Mouse (Mus musculus) olfactory bulb, adult 2 months (tissue): ENCODE data around the gene Fcamr. TPM values are rescaled to one million over a fixed set of nuclear protein-coding genes. Genes with fewer than 3 reads are reported as not detected.

ENCODE experiments used
- H3K27ac ChIP-seq: fragments of 200-500 bp; 2 replicates; pipeline ENCODE4 v1.5.1; 2012; ENCODE audit warnings: low read depth, low read length; ENCODE audit not compliant: insufficient read depth
- H3K4me1 ChIP-seq: fragments of 200-500 bp; 2 replicates; pipeline ENCODE4 v1.6.1; 2012; ENCODE audit warnings: low read length; ENCODE audit not compliant: control insufficient read depth, insufficient read depth
- H3K4me3 ChIP-seq: fragments of 200-500 bp; 2 replicates; pipeline ENCODE4 v1.5.1; 2012; ENCODE audit warnings: mild to moderate bottlenecking, low read depth, low read length, moderate library complexity; ENCODE audit not compliant: insufficient read depth
- CTCF ChIP-seq: fragments of 200-500 bp; IDR thresholded peaks from 2 replicates; pipeline ENCODE4 v1.5.1; 2012; ENCODE audit warnings: low read depth, mild to moderate bottlenecking, low read length, moderate library complexity; ENCODE audit not compliant: insufficient read depth
- POLR2A ChIP-seq: fragments of 200-500 bp; IDR thresholded peaks from 2 replicates; pipeline ENCODE4 v1.6.1; 2012; ENCODE audit warnings: mild to moderate bottlenecking, low read depth, low read length, moderate library complexity; ENCODE audit not compliant: insufficient read depth
- WGBS: fragments of 180-500 bp; shearing (Covaris S2); methylation state at CpG from one replicate; pipeline ENCODE4 v1.1.7; 2018; 5-methylcytosine and 5-hydroxymethylcytosine counted together
- polyA plus RNA-seq: library from polyadenylated mRNA; stranded (reverse); fragments of >200 nt; gene quantifications from 2 replicates; pipeline ENCODE4 v1.2.4, GENCODE M21; 2012; ENCODE audit warnings: low replicate concordance; ENCODE audit not compliant: missing spikeins, insufficient read depth, insufficient read length

Fcamr gene
- polyA plus RNA-seq, 1 experiment, result not detected

DNA sequence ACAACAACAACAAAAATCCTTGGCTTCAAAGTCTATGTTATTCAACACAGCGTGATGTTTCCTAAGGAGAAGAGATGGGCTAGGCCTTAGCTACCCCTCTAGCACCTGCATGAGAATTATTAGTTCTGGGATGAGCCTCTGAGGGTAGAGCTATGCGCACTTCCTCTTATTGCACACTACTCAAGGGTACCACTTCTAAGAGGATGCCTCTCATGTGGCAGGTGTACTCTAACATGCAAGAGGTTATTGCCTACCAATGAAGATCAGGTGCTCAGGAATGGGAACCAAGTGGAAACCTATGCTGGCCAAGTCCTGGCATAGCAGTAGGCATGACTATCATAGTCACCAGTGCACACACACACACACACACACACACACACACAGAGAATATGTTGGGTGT lies 1.3 kb upstream of the Fcamr start:
- 88% methylated on average over 2 of the region's 2 CpGs for WGBS
- Histone ChIP-seq H3K27ac (no peak overlapping the region), H3K4me3 (no peak overlapping the region), H3K4me1 (peaks cover 4% of the 10 kb centered on the region; the same call in 1 of the 2 replicates)
- TF ChIP-seq CTCF (no peak), POLR2A (no peak)

DNA sequence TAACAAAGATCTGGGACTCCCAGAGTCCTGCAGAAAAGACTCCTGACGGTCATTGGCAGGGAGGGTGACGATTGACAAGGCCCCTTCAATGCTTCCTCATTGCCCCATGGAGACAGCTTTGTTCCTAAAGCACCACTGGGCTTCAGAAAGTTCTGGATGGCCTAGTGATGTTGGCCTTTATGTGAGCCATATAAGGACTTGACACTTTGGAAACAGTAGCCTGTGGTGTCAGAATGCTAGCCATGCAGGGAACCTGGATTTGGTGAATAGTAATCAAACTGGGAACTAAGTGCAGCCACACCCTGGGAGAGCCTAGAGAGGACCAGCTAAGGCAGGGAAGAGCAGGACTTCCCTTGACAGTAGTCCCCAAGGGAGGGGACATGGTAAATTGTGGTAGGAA lies 809 bp downstream of the Fcamr start:
- WGBS, result 84% methylated on average over 2 of the region's 2 CpGs
- peaks cover 4% of the 10 kb centered on the region; the same call in 1 of the 2 replicates for H3K4me1 ChIP-seq
- no peak overlapping the region for H3K4me3 ChIP-seq
- H3K27ac ChIP-seq, result no peak overlapping the region
- TF ChIP-seq POLR2A (no peak), CTCF (no peak)

DNA sequence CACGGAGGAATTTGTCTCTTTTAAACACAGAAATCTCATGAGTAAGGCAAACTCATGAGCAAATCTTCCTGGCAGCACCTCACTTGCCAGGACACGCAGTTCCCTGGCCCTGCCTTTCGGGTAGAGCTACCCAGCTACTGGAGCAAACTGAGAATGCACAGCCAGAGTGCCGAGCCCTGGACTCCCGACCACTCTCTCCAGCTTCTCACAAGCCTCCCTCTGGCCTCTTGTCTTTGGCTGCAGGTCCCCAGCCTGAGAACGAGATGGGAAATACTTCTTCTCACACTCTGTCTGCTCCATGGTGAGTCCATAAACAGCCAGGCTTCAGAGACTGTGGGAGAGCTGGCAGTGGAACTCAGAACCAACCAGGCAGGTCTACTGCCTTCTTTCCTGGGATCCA lies 2.3 kb downstream of the Fcamr start:
- WGBS, result 53% methylated on average over 6 of the region's 6 CpGs
- Histone ChIP-seq H3K4me1 (peaks cover 4% of the 10 kb centered on the region; the same call in 1 of the 2 replicates), H3K27ac (no peak overlapping the region), H3K4me3 (no peak overlapping the region)
- TF ChIP-seq POLR2A (no peak), CTCF (no peak)

DNA sequence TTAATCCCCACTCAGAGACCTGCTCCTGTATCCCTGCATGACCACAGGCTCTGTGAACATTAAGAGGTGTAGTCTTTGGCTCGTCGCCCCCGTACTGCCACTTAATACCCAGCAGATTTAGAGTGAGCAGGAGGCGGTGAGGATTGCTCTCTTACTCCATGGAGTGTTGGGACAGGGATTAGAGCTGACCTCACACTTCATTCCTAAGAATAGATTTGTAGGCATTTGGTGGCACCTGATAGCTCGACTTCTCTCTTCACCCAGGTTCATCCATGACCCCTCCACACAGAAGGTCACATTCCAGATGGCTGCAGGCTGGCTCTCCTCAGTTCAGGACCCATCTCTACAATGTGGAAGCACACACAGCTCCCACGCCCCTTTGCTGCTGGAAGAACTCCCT lies 3.6 kb downstream of the Fcamr start:
- H3K4me3 ChIP-seq, result no peak overlapping the region
- TF ChIP-seq CTCF (no peak), POLR2A (no peak)
- H3K27ac ChIP-seq, result no peak overlapping the region
- 78% methylated on average over 6 of the region's 6 CpGs for WGBS
- H3K4me1 ChIP-seq, result peaks cover 4% of the 10 kb centered on the region; the same call in 1 of the 2 replicates

DNA sequence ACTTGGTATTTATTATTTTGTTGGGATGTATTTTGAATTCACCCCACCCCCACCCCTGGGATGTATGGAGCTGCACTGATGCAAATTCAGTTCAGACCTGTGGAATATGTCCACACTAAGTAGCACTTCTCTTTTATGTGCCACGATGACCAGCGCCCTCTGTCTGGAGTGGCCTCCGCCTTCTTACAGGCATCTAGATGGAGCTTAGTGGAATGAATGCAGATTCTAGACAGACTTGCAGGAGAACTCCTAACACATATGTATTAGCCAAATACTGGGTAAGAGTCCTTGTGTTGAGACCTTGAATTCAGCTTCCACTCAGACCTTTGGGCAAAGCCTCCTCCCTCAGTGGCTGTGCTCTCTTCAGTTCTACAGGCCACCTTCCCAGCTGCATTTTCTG lies 10.2 kb downstream of the Fcamr start:
- no peak overlapping the region for H3K4me3 ChIP-seq
- H3K27ac ChIP-seq, result no peak overlapping the region
- WGBS, result 87% methylated on average over 3 of the region's 3 CpGs
- no peaks in the 10 kb centered on the region for H3K4me1 ChIP-seq
- no peak for TF ChIP-seq POLR2A

DNA sequence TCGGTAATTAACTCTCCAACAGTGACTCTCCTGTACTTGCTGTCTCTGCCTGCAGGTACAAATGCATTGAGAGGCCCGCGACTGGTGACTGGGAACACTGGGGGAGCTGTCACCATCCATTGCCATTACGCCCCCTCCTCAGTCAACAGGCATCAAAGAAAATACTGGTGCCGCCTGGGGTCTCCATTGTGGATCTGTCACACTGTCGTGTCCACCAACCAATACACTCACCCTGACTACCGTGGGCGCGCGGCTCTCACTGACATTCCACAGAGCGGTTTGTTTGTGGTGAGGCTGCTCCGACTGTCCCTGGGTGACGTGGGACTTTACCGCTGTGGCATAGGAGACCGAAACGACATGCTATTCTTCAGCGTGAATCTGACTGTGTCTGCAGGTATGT lies 10.6 kb downstream of the Fcamr start:
- Histone ChIP-seq H3K27ac (no peak overlapping the region), H3K4me3 (no peak overlapping the region), H3K4me1 (no peaks in the 10 kb centered on the region)
- TF ChIP-seq CTCF (no peak), POLR2A (no peak)
- 63% methylated on average over 17 of the region's 17 CpGs for WGBS

DNA sequence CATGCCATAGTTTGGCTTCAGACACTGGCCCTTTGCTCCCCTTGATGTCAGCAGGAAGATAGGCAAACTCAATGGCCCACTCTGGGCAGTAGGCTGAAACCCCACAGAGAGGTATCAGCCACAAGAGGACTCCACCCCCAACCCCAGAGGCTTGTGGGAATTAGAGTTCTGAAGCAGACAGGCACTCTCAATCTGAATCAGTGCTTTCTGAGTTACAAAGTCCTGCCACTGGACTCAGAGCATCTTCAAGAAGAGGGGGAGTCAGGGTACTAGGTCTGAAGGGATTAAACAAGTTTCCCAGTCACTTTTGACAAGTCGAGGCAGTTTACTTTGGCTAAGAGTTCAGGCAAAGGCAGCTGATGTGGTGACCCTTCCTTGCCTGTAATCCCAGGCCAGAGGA lies 19.0 kb downstream of the Fcamr start:
- H3K27ac ChIP-seq, result no peak overlapping the region
- 59% methylated on average over 1 of the region's 1 CpGs for WGBS
- TF ChIP-seq POLR2A (no peak), CTCF (no peak)
- H3K4me3 ChIP-seq, result no peak overlapping the region
- H3K4me1 ChIP-seq, result no peaks in the 10 kb centered on the region

DNA sequence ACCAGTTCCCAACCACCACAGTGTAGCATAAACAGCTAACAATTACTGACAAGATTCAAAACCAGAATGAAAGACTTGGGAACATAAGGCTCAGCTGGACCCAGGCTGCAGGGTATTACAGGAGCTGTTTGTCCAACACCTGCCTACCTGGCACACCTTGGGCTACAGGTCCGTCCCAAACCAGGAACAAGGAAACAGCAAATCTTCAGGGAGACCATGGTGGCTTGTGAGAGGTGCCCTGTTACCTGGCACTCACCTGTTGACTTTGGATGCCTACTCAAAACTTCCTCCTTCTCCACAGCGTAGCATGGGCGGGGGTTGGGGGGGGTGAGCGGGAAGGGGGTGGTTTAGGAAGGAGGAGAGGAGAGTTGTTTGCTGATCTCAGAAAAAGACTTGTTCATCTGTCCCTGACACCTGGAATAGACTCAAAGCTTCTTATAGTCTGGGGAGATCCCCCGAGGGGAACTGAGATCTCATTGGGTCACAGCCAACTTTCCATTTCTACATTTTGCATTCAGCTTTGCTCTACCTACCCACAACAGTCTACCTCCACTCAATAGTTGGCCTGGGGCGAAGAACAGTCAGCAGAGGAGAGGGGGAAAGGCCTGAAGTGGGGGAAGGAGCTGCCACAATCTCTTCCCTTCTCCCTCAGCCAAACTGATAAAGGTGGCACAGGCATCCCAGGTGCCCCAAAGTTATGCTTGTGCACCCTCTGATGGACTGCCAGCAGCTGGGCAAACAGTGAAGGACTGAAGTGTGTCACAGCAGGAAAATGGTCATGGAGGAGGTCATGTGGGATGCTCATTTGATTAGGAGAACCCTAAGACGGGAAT lies 19.8 kb downstream of the Fcamr start:
- TF ChIP-seq CTCF (no peak), POLR2A (no peak)
- Histone ChIP-seq H3K4me3 (no peak overlapping the region), H3K4me1 (no peaks in the 10 kb centered on the region), H3K27ac (no peak overlapping the region)
- WGBS, result 92% methylated on average over 7 of the region's 7 CpGs

DNA sequence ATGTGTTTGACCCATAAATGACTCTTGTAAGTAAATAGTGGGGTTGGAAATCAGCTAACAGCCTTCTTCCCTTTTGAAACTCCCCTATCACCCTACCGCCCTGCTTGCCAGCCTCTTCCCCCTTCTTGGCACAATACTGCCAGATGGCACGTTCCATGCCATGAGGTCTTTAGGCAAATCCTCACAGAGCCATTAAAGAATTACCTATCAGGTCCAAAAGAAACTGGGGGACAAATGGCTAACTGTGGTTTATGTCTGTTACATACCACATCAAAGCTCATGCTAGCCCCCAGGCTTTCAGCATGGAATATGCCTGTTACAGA lies 20.4 kb downstream of the Fcamr start:
- Histone ChIP-seq H3K27ac (no peak overlapping the region), H3K4me1 (no peaks in the 10 kb centered on the region), H3K4me3 (no peak overlapping the region)
- TF ChIP-seq POLR2A (no peak), CTCF (no peak)
- WGBS, result 84% methylated on average over 2 of the region's 2 CpGs
